Mouse (Mus musculus) embryonic fibroblast, embryonic 13.5 days (primary cell): ENCODE measurements at regions not wholly inside any gene's neighbourhood (a gene's known extent, or its start where the extent isn't known, plus 50 kb on each side); places are given as distances from the start of the nearest gene placed in this dataset.

Experiments
- CTCF ChIP-seq: IDR thresholded peaks from 2 replicates; pipeline ENCODE4 v1.5.1; 2011; ENCODE audit warnings: mild to moderate bottlenecking, control low read depth, low read length, moderate library complexity, borderline replicate concordance; ENCODE audit not compliant: insufficient read depth
- POLR2A ChIP-seq: IDR thresholded peaks from 2 replicates; pipeline ENCODE4 v1.6.1; 2011; ENCODE audit warnings: low read depth, mild to moderate bottlenecking, control low read depth, low read length, moderate library complexity

- TF ChIP-seq CTCF (no peak), POLR2A (no peak)
Measured at GRCm38 (mm10) chr4:31860389-31860788, 103.5 kb upstream of the Map3k7 start.
